In genomic region chr2:109955060-109955459, GRCm38 (mm10) we compare ENCODE assay signal across 23 mouse cellular contexts. TPM values are rescaled to one million over a fixed set of nuclear protein-coding genes. Genes with fewer than 3 reads are reported as not detected.
DNase-seq lines count a peak whose midpoint lies in the region; ATAC-seq and TF ChIP-seq lines count a peak whose summit lies in the region.
"Had no signal": no experiment of that assay in that cellular context is flagged by ENCODE, and none has a peak within 500 bp of the region (broad histone marks: within the 10 kb centered on the region; RNA-seq: fewer than 3 reads in every experiment).

No protein-coding gene starts in this region.

- H3K27me3 ChIP-seq in heart, embryonic 13.5 days (replicated peaks): no peaks in the 10 kb centered on the region
- no peaks in the 10 kb centered on the region for H3K27me3 ChIP-seq in stomach, embryonic 14.5 days (ENCODE audit: control insufficient read depth, insufficient read depth, low read length)
- H3K27me3 ChIP-seq in stomach, postnatal 0 days (ENCODE audit: control insufficient read depth, insufficient read depth, low read length): no peaks in the 10 kb centered on the region
- H3K27me3 ChIP-seq: embryonic facial prominence, embryonic 12.5 days; intestine, embryonic 15.5 days; neural tube, embryonic 12.5 days had no signal

- H3K4me2 ChIP-seq in heart, embryonic 13.5 days: peak overlapping the region; percentile 43
- H3K4me2 ChIP-seq in stomach, embryonic 14.5 days (replicated peaks; ENCODE audit: low read depth, low read length): no peak overlapping the region
- no peak overlapping the region for H3K4me2 ChIP-seq in stomach, postnatal 0 days (replicated peaks; ENCODE audit: low read depth)
- H3K4me2 ChIP-seq: embryonic facial prominence, embryonic 12.5 days; hindbrain, embryonic 14.5 days; intestine, embryonic 15.5 days; liver, embryonic 11.5 days; neural tube, embryonic 12.5 days had no signal

- WGBS in heart, embryonic 13.5 days: 31% methylated on average over 5 of the region's 5 CpGs
- WGBS in stomach, embryonic 14.5 days: 54% methylated on average over 5 of the region's 5 CpGs
- WGBS in stomach, postnatal 0 days: 50% methylated on average over 5 of the region's 5 CpGs
- WGBS in olfactory bulb, adult 2 months: 46% methylated on average over 5 of the region's 5 CpGs

- no peak for TF ChIP-seq EP300 in stomach, postnatal 0 days (optimal IDR thresholded peaks at IDR 0.05)

- H3K9me3 ChIP-seq in heart, embryonic 13.5 days: no peaks in the 10 kb centered on the region
- no peaks in the 10 kb centered on the region for H3K9me3 ChIP-seq in stomach, embryonic 14.5 days (ENCODE audit: control insufficient read depth, low read depth, low read length)
- H3K9me3 ChIP-seq in stomach, postnatal 0 days (ENCODE audit: control insufficient read depth, low read length): no peaks in the 10 kb centered on the region
- H3K9me3 ChIP-seq: embryonic facial prominence, embryonic 12.5 days; G1E; intestine, embryonic 15.5 days; neural tube, embryonic 12.5 days had no signal

- no peak overlapping the region for H3K9ac ChIP-seq in heart, embryonic 13.5 days
- H3K9ac ChIP-seq in stomach, embryonic 14.5 days (replicated peaks; ENCODE audit: low read depth, low read length): no peak overlapping the region
- H3K9ac ChIP-seq in stomach, postnatal 0 days (ENCODE audit: low read length): no peak overlapping the region
- H3K9ac ChIP-seq: embryonic facial prominence, embryonic 12.5 days; hindbrain, embryonic 14.5 days; intestine, embryonic 15.5 days; neural tube, embryonic 12.5 days had no signal

- H3K4me3 ChIP-seq in heart, embryonic 13.5 days: no peak overlapping the region
- no peak overlapping the region for H3K4me3 ChIP-seq in stomach, embryonic 14.5 days (ENCODE audit: low read depth, low read length)
- no peak overlapping the region for H3K4me3 ChIP-seq in stomach, postnatal 0 days (ENCODE audit: low read depth, low read length)
- no peak overlapping the region for H3K4me3 ChIP-seq in olfactory bulb, adult 2 months (ENCODE audit: insufficient read depth, low read depth, low read length)
- H3K4me3 ChIP-seq: embryonic facial prominence, embryonic 12.5 days; erythroblast, embryonic 14.5 days; intestine, embryonic 15.5 days; neural tube, embryonic 12.5 days had no signal

- H3K4me1 ChIP-seq in heart, embryonic 13.5 days: peaks cover 95% of the 10 kb centered on the region
- peaks cover 35% of the 10 kb centered on the region for H3K4me1 ChIP-seq in stomach, embryonic 14.5 days (ENCODE audit: control insufficient read depth, insufficient read depth, low read length)
- H3K4me1 ChIP-seq in stomach, postnatal 0 days (replicated peaks; ENCODE audit: control insufficient read depth, insufficient read depth): peaks cover 5% of the 10 kb centered on the region; the same call in 1 of the 2 replicates
- H3K4me1 ChIP-seq in olfactory bulb, adult 2 months (ENCODE audit: control insufficient read depth, insufficient read depth, low read length): peaks cover 20% of the 10 kb centered on the region

- peak overlapping the region; percentile 65 for H3K27ac ChIP-seq in heart, embryonic 13.5 days (replicated peaks)
- 0 out of 2 replicates have a peak overlapping the region, but pooled peaks have one; percentile 4 for H3K27ac ChIP-seq in stomach, embryonic 14.5 days (ENCODE audit: low read length)
- no peak overlapping the region for H3K27ac ChIP-seq in stomach, postnatal 0 days (replicated peaks)
- peak overlapping the region; percentile 70; the same call in 1 of the 2 replicates for H3K27ac ChIP-seq in olfactory bulb, adult 2 months (ENCODE audit: insufficient read depth, low read depth, low read length)
- H3K27ac ChIP-seq: embryonic facial prominence, embryonic 12.5 days; hindbrain, embryonic 14.5 days; intestine, embryonic 15.5 days; neural tube, embryonic 12.5 days had no signal

- no peak for TF ChIP-seq CTCF in stomach, postnatal 0 days (IDR thresholded peaks at IDR 0.05; ENCODE audit: low read depth)
- no peak for TF ChIP-seq CTCF in olfactory bulb, adult 2 months (IDR thresholded peaks at IDR 0.05; ENCODE audit: insufficient read depth, low read depth, low read length)

- TF ChIP-seq POLR2A in olfactory bulb, adult 2 months (IDR thresholded peaks at IDR 0.05; ENCODE audit: insufficient read depth, low read depth, low read length): no peak

- H3K36me3 ChIP-seq in heart, embryonic 13.5 days: no peaks in the 10 kb centered on the region
- H3K36me3 ChIP-seq in stomach, embryonic 14.5 days (ENCODE audit: control insufficient read depth, insufficient read depth, low read length): no peaks in the 10 kb centered on the region
- no peaks in the 10 kb centered on the region for H3K36me3 ChIP-seq in stomach, postnatal 0 days (ENCODE audit: control insufficient read depth, insufficient read depth, low read length)
- H3K36me3 ChIP-seq: embryonic facial prominence, embryonic 12.5 days; G1E; intestine, embryonic 15.5 days; neural tube, embryonic 12.5 days had no signal

- DNase-seq in gastrocnemius, adult 18-20 months (ENCODE audit: low spot score): peak; percentile 17
- DNase-seq in gastrocnemius, postnatal 10 days: no peak
- DNase-seq in heart, postnatal 25 days (ENCODE audit: low spot score): no peak
- no peak for DNase-seq in stomach, postnatal 0 days (ENCODE audit: low spot score)
- DNase-seq in kidney, postnatal 36 days: no peak
- DNase-seq: adrenal gland, adult 2 months; cerebellum, adult 9-11 months; kidney, adult 9 months; kidney, postnatal 4 days; lung, adult 18-20 months; lung, postnatal 14 days; right cerebral cortex, adult 18-20 months had no signal

- intact Hi-C loops in heart, postnatal 25 days (cut with DNase I): loop anchor here (5.0 kb wide), 1 partner anchor 38 kb away; the partner anchor contains the start of gene Lgr4

- no peak for ATAC-seq in heart, embryonic 13.5 days (ENCODE audit: extremely low read depth, insufficient number of reproducible peaks, low FRiP score, low TSS enrichment)
- 0 out of 2 replicates have a peak, but pooled peaks have one; percentile 33 for ATAC-seq in stomach, embryonic 14.5 days (ENCODE audit: insufficient number of reproducible peaks, insufficient read depth, low FRiP score, low read depth)
- no peak for ATAC-seq in stomach, postnatal 0 days (ENCODE audit: low FRiP score, low TSS enrichment)
- ATAC-seq: forebrain, embryonic 14.5 days; intestine, embryonic 15.5 days had no signal

RNA-seq across cellular contexts. Expression of gene Lgr4, which starts 37.6 kb away (rescaled TPM):
- 10 to 100 TPM; 24.5 to 28.7 TPM for total RNA-seq in gastrocnemius, adult 18-20 months (2021)
- 10 to 100 TPM; 25.0 to 25.3 TPM for total RNA-seq in gastrocnemius, postnatal 10 days (2021)
- 9.9 and 10.8 TPM in 2 replicates for polyA plus RNA-seq in heart, embryonic 13.5 days (2015; fragmentation: Nextera tagmentation; extraction: Ambion mirVana)
- 10 to 100 TPM; 26.0 to 28.9 TPM for total RNA-seq in heart, postnatal 25 days (2021)
- 38.2 and 39.0 TPM in 2 replicates for polyA plus RNA-seq in stomach, embryonic 14.5 days (2014; fragmentation: Nextera tagmentation; extraction: Ambion mirVana)
- 15.0 and 16.0 TPM in 2 replicates for polyA plus RNA-seq in stomach, postnatal 0 days (2015; fragmentation: Nextera tagmentation; extraction: Ambion mirVana)
- not detected in 2 replicates for polyA plus RNA-seq in olfactory bulb, adult 2 months (2012; ENCODE audit: insufficient read depth, insufficient read length, low replicate concordance, missing spikeins)
